In the genomic region with DNA sequence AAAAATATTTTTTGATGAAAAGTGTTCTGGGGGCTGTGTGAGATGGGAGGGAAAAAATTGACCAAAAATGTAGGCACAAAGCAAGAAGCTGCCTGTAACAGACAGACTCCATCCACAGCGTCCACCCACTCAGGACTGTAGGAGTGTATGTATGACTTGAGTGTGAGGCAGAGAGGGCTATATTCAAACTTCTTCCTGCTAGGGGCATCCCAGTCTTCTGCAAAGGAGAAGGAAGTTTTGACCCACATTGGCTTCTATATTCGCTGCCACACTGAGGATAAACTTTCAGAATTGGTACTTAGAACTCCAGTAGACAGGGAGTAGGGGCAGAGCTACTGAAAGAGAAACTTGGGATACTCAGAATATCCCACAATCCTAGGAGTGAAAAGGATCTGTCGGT, we compare ENCODE assay signal across 10 mouse cellular contexts.
DNase-seq lines count a peak whose midpoint lies in the region; ATAC-seq lines count a peak whose summit lies in the region.
"Had no signal": no experiment of that assay in that cellular context is flagged by ENCODE, and none has a peak within 500 bp of the region (broad histone marks: within the 10 kb centered on the region; RNA-seq: fewer than 3 reads in every experiment).

No protein-coding gene starts in this region.

- H3K4me1 ChIP-seq in forebrain, embryonic 12.5 days: peaks cover 65% of the 10 kb centered on the region
- H3K4me1 ChIP-seq in forebrain, embryonic 16.5 days (replicated peaks; ENCODE audit: control insufficient read depth, insufficient read depth, low read length): peaks cover 14% of the 10 kb centered on the region; the same call in 1 of the 2 replicates
- peaks cover 67% of the 10 kb centered on the region for H3K4me1 ChIP-seq in midbrain, embryonic 11.5 days (ENCODE audit: control insufficient read depth, insufficient read depth, low read length)

- H3K4me2 ChIP-seq in forebrain, embryonic 12.5 days: peak overlapping the region; percentile 46
- no peak overlapping the region for H3K4me2 ChIP-seq in forebrain, embryonic 16.5 days (ENCODE audit: low read length)
- peak overlapping the region; percentile 53 for H3K4me2 ChIP-seq in midbrain, embryonic 11.5 days

- WGBS in forebrain, embryonic 12.5 days: 4% methylated on average over 3 of the region's 3 CpGs
- WGBS in forebrain, embryonic 16.5 days: 0% methylated on average over 3 of the region's 3 CpGs
- 2% methylated on average over 3 of the region's 3 CpGs for WGBS in midbrain, embryonic 11.5 days

- H3K9me3 ChIP-seq in forebrain, embryonic 12.5 days: no peaks in the 10 kb centered on the region
- no peaks in the 10 kb centered on the region for H3K9me3 ChIP-seq in forebrain, embryonic 16.5 days (ENCODE audit: control insufficient read depth, low read length)
- no peaks in the 10 kb centered on the region for H3K9me3 ChIP-seq in midbrain, embryonic 11.5 days (ENCODE audit: control insufficient read depth, low read length)

- no peak overlapping the region for H3K4me3 ChIP-seq in forebrain, embryonic 12.5 days (replicated peaks)
- H3K4me3 ChIP-seq in forebrain, embryonic 16.5 days (replicated peaks; ENCODE audit: low read length): no peak overlapping the region
- no peak overlapping the region; the same call in 1 of the 2 replicates for H3K4me3 ChIP-seq in midbrain, embryonic 11.5 days (ENCODE audit: low read depth, low read length)
- H3K4me3 ChIP-seq: layer of hippocampus, adult 2 months had no signal

- 0 out of 2 replicates have a peak overlapping the region, but pooled peaks have one; percentile 68 for H3K27ac ChIP-seq in forebrain, embryonic 12.5 days
- H3K27ac ChIP-seq in forebrain, embryonic 16.5 days (ENCODE audit: low read length): no peak overlapping the region
- H3K27ac ChIP-seq in midbrain, embryonic 11.5 days (ENCODE audit: low read depth, low read length): no peak overlapping the region
- H3K27ac ChIP-seq: layer of hippocampus, adult 2 months had no signal

- H3K9ac ChIP-seq in forebrain, embryonic 12.5 days: 0 out of 2 replicates have a peak overlapping the region, but pooled peaks have one; percentile 36
- H3K9ac ChIP-seq in forebrain, embryonic 16.5 days (replicated peaks; ENCODE audit: low read depth, low read length): no peak overlapping the region
- H3K9ac ChIP-seq in midbrain, embryonic 11.5 days (ENCODE audit: low read length): peak overlapping the region; percentile 46; the same call in 1 of the 2 replicates

- H3K36me3 ChIP-seq in forebrain, embryonic 12.5 days (replicated peaks): no peaks in the 10 kb centered on the region
- H3K36me3 ChIP-seq in forebrain, embryonic 16.5 days (ENCODE audit: control insufficient read depth, insufficient read depth): no peaks in the 10 kb centered on the region
- H3K36me3 ChIP-seq in midbrain, embryonic 11.5 days (ENCODE audit: control insufficient read depth, insufficient read depth, low read length): no peaks in the 10 kb centered on the region

- intact Hi-C loops in left cerebral cortex, postnatal 36 days (cut with DNase I): loop anchor here (5.0 to 10.0 kb wide), 2 partner anchors 742 to 1094 kb away; no protein-coding TSS in a partner anchor

- peaks cover 68% of the 10 kb centered on the region for H3K27me3 ChIP-seq in forebrain, embryonic 12.5 days
- H3K27me3 ChIP-seq in forebrain, embryonic 16.5 days (replicated peaks; ENCODE audit: control insufficient read depth, insufficient read depth, low read length): peaks cover 54% of the 10 kb centered on the region
- peaks cover 44% of the 10 kb centered on the region for H3K27me3 ChIP-seq in midbrain, embryonic 11.5 days (ENCODE audit: control insufficient read depth, insufficient read depth, low read length)

- no peak for ATAC-seq in forebrain, embryonic 12.5 days (ENCODE audit: low FRiP score)
- ATAC-seq in forebrain, embryonic 16.5 days: no peak
- ATAC-seq in midbrain, embryonic 11.5 days (ENCODE audit: low FRiP score): no peak
- no peak for ATAC-seq in megakaryocyte, adult 5-6 weeks (ENCODE audit: poor library complexity, severe bottlenecking)
- no peak for ATAC-seq in inflammation-experienced regulatory T-cells, adult 6 months

- peak; percentile 25 for DNase-seq in retina, embryonic 14.5 days (ENCODE audit: low spot score)
- DNase-seq in retina, postnatal 1 day: no peak
- DNase-seq in midbrain, embryonic 11.5 days (ENCODE audit: low spot score, missing footprints): no peak
- no peak for DNase-seq in left cerebral cortex, postnatal 36 days (ENCODE audit: low spot score in 2 of 2)
- DNase-seq: right cerebral cortex, postnatal 25 days had no signal
